Comparison of ENCODE assay signal across 7 mouse cellular contexts in genomic region chr7:4150059-4150541, GRCm38 (mm10). TPM values are rescaled to one million over a fixed set of nuclear protein-coding genes. Genes with fewer than 3 reads are reported as not detected.
DNase-seq lines count a peak whose midpoint lies in the region; ATAC-seq and TF ChIP-seq lines count a peak whose summit lies in the region.

Leng9 (minus strand) TSS chr7:4150374.

- H3K27ac ChIP-seq in embryonic facial prominence, embryonic 15.5 days (replicated peaks) = peak within 1 kb of the TSS; percentile 95
- H3K27ac ChIP-seq in hindbrain, embryonic 13.5 days = peak within 1 kb of the TSS; percentile 93
- peak within 1 kb of the TSS; percentile 89 for H3K27ac ChIP-seq in limb, embryonic 13.5 days
- H3K27ac ChIP-seq in midbrain, embryonic 12.5 days (replicated peaks) = peak within 1 kb of the TSS; percentile 80

- no peaks in the 10 kb centered on the region for H3K9me3 ChIP-seq in E14TG2a.4 (ENCODE audit: low read length)
- H3K9me3 ChIP-seq in embryonic facial prominence, embryonic 15.5 days (replicated peaks) = no peaks in the 10 kb centered on the region
- no peaks in the 10 kb centered on the region for H3K9me3 ChIP-seq in hindbrain, embryonic 13.5 days
- no peaks in the 10 kb centered on the region for H3K9me3 ChIP-seq in limb, embryonic 13.5 days
- no peaks in the 10 kb centered on the region for H3K9me3 ChIP-seq in midbrain, embryonic 12.5 days

- peak within 1 kb of the TSS; percentile 86 for H3K4me3 ChIP-seq in E14TG2a.4 (replicated peaks; ENCODE audit: low read length)
- peak within 1 kb of the TSS; percentile 62 for H3K4me3 ChIP-seq in embryonic facial prominence, embryonic 15.5 days (replicated peaks)
- H3K4me3 ChIP-seq in hindbrain, embryonic 13.5 days = peak within 1 kb of the TSS; percentile 75
- peak within 1 kb of the TSS; percentile 70 for H3K4me3 ChIP-seq in limb, embryonic 13.5 days
- H3K4me3 ChIP-seq in midbrain, embryonic 12.5 days = peak within 1 kb of the TSS; percentile 72

- H3K36me3 ChIP-seq in E14TG2a.4 (ENCODE audit: insufficient read depth, low read length) = peaks cover 36% of the 10 kb centered on the region
- H3K36me3 ChIP-seq in embryonic facial prominence, embryonic 15.5 days = peaks cover 24% of the 10 kb centered on the region
- peaks cover 31% of the 10 kb centered on the region for H3K36me3 ChIP-seq in hindbrain, embryonic 13.5 days
- peaks cover 44% of the 10 kb centered on the region for H3K36me3 ChIP-seq in limb, embryonic 13.5 days
- peaks cover 32% of the 10 kb centered on the region for H3K36me3 ChIP-seq in midbrain, embryonic 12.5 days

- H3K9ac ChIP-seq in embryonic facial prominence, embryonic 15.5 days = peak within 1 kb of the TSS; percentile 79
- peak within 1 kb of the TSS; percentile 88 for H3K9ac ChIP-seq in hindbrain, embryonic 13.5 days
- H3K9ac ChIP-seq in limb, embryonic 13.5 days = peak within 1 kb of the TSS; percentile 85
- H3K9ac ChIP-seq in midbrain, embryonic 12.5 days (replicated peaks) = peak within 1 kb of the TSS; percentile 76

- peak within 1 kb of the TSS; percentile 85 for H3K4me2 ChIP-seq in embryonic facial prominence, embryonic 15.5 days (replicated peaks)
- peak within 1 kb of the TSS; percentile 90 for H3K4me2 ChIP-seq in hindbrain, embryonic 13.5 days
- H3K4me2 ChIP-seq in limb, embryonic 13.5 days (replicated peaks) = peak within 1 kb of the TSS; percentile 88
- H3K4me2 ChIP-seq in midbrain, embryonic 12.5 days (replicated peaks) = peak within 1 kb of the TSS; percentile 89

- peak; percentile 44 to 45 for DNase-seq in adrenal gland, adult 18-20 months (ENCODE audit: low spot score in 2 of 2)
- no peak for DNase-seq in MN1 (ENCODE audit: low spot score)

- ATAC-seq in embryonic facial prominence, embryonic 15.5 days (ENCODE audit: insufficient number of reproducible peaks, low FRiP score, low TSS enrichment, low read depth) = 0 out of 2 replicates have a peak, but pooled peaks have one; percentile 4
- ATAC-seq in hindbrain, embryonic 13.5 days (ENCODE audit: low FRiP score) = peak; percentile 18
- peak; percentile 18; the same call in 1 of the 2 replicates for ATAC-seq in limb, embryonic 13.5 days (ENCODE audit: low FRiP score, low read depth)
- ATAC-seq in midbrain, embryonic 12.5 days (ENCODE audit: low FRiP score, low read depth) = peak; percentile 45; the same call in 1 of the 2 replicates

- H3K4me1 ChIP-seq in E14TG2a.4 (replicated peaks; ENCODE audit: low read depth, low read length) = peaks cover 91% of the 10 kb centered on the region
- H3K4me1 ChIP-seq in embryonic facial prominence, embryonic 15.5 days = peaks cover 41% of the 10 kb centered on the region
- peaks cover 31% of the 10 kb centered on the region for H3K4me1 ChIP-seq in hindbrain, embryonic 13.5 days (replicated peaks)
- H3K4me1 ChIP-seq in limb, embryonic 13.5 days = peaks cover 29% of the 10 kb centered on the region
- H3K4me1 ChIP-seq in midbrain, embryonic 12.5 days = peaks cover 25% of the 10 kb centered on the region

- H3K27me3 ChIP-seq in E14TG2a.4 (ENCODE audit: insufficient read depth, low read length) = peaks cover 3% of the 10 kb centered on the region; the same call in 1 of the 2 replicates
- no peaks in the 10 kb centered on the region for H3K27me3 ChIP-seq in embryonic facial prominence, embryonic 15.5 days
- H3K27me3 ChIP-seq in hindbrain, embryonic 13.5 days = peaks cover 38% of the 10 kb centered on the region
- H3K27me3 ChIP-seq in limb, embryonic 13.5 days = peaks cover 22% of the 10 kb centered on the region
- peaks cover 35% of the 10 kb centered on the region for H3K27me3 ChIP-seq in midbrain, embryonic 12.5 days

- WGBS in embryonic facial prominence, embryonic 15.5 days = 4% methylated on average over 14 of the region's 14 CpGs
- WGBS in hindbrain, embryonic 13.5 days = 1% methylated on average over 14 of the region's 14 CpGs
- WGBS in limb, embryonic 13.5 days = 1% methylated on average over 14 of the region's 14 CpGs
- 1% methylated on average over 14 of the region's 14 CpGs for WGBS in midbrain, embryonic 12.5 days

- no peak for TF ChIP-seq CTCF in E14TG2a.4 (conservative IDR thresholded peaks at IDR 0.05; ENCODE audit: low read length)

RNA-seq across cellular contexts. Expression of gene Leng9, which starts in this region (rescaled TPM):
- total RNA-seq in adrenal gland, adult 18-20 months (2021) = 10 to 100 TPM in 1 of 2 experiments, 1 to 10 TPM in 1; 9.1 to 10.8 TPM
- 5.8 and 6.1 TPM in 2 replicates for polyA plus RNA-seq in embryonic facial prominence, embryonic 15.5 days (2015; fragmentation: Nextera tagmentation; extraction: Ambion mirVana)
- polyA plus RNA-seq in hindbrain, embryonic 13.5 days (2015; fragmentation: Nextera tagmentation; extraction: Ambion mirVana) = 4.7 TPM in 2 replicates
- polyA plus RNA-seq in limb, embryonic 13.5 days (2015; fragmentation: Nextera tagmentation; extraction: Ambion mirVana) = 4.6 and 4.9 TPM in 2 replicates
- polyA plus RNA-seq in midbrain, embryonic 12.5 days (2016; fragmentation: Nextera tagmentation; extraction: Ambion mirVana) = 2.5 and 2.7 TPM in 2 replicates
